Mouse (Mus musculus) hindbrain, embryonic 15.5 days (tissue): ENCODE measurements at regions not wholly inside any gene's neighbourhood (a gene's known extent, or its start where the extent isn't known, plus 50 kb on each side); places are given as distances from the start of the nearest gene placed in this dataset.

Experiments used
- ATAC-seq: fragments of 200-750 bp; cut with Nextera tagmentation; 2 replicates; pipeline ENCODE4 v1.8.0; 2017; ENCODE audit warnings: low read depth, moderate number of reproducible peaks, moderate TSS enrichment; ENCODE audit not compliant: low FRiP score
- H3K27ac ChIP-seq: fragments of 300-500 bp; sonication (generic); replicated peaks from 2 replicates; pipeline ENCODE4 v1.5.1; 2015; ENCODE audit warnings: mild to moderate bottlenecking, inconsistent platforms
- H3K27me3 ChIP-seq: fragments of 300-500 bp; sonication (generic); 2 replicates; pipeline ENCODE4 v1.6.1; 2015; ENCODE audit warnings: control low read depth, inconsistent platforms
- H3K36me3 ChIP-seq: fragments of 300-500 bp; sonication (generic); 2 replicates; pipeline ENCODE4 v1.6.1; 2015; ENCODE audit warnings: control low read depth, inconsistent platforms
- H3K4me1 ChIP-seq: fragments of 300-500 bp; sonication (generic); replicated peaks from 2 replicates; pipeline ENCODE4 v1.6.1; 2015; ENCODE audit warnings: control low read depth, inconsistent platforms
- H3K4me2 ChIP-seq: fragments of 300-500 bp; sonication (generic); 2 replicates; pipeline ENCODE4 v1.6.1; 2015; ENCODE audit warnings: moderate library complexity, mild to moderate bottlenecking, inconsistent platforms
- H3K4me3 ChIP-seq: fragments of 300-500 bp; sonication (generic); 2 replicates; pipeline ENCODE4 v1.5.1; 2015; ENCODE audit warnings: mild to moderate bottlenecking, inconsistent platforms
- H3K9ac ChIP-seq: fragments of 300-500 bp; sonication (generic); 2 replicates; pipeline ENCODE4 v1.6.1; 2015; ENCODE audit warnings: inconsistent platforms
- H3K9me3 ChIP-seq: fragments of 300-500 bp; sonication (generic); 2 replicates; pipeline ENCODE4 v1.6.1; 2016; ENCODE audit warnings: control low read depth, inconsistent platforms
- WGBS: fragments of 180-500 bp; shearing (Covaris S2); methylation state at CpG from one replicate; pipeline ENCODE4 v1.1.7; 2015; 5-methylcytosine and 5-hydroxymethylcytosine counted together

GRCm38 (mm10) chr6:17201916-17202636 is 78.9 kb upstream of the Cav2 start:
- Histone ChIP-seq H3K4me2 (no peak overlapping the region), H3K4me3 (no peak overlapping the region), H3K4me1 (0 out of 2 replicates have a peak, but pooled peaks cover 3% of the 10 kb centered on the region), H3K27ac (no peak overlapping the region), H3K9me3 (no peaks in the 10 kb centered on the region), H3K9ac (no peak overlapping the region), H3K27me3 (no peaks in the 10 kb centered on the region), H3K36me3 (no peaks in the 10 kb centered on the region)
- ATAC-seq, result no peak
- 87% methylated on average over 6 of the region's 6 CpGs for WGBS

DNA sequence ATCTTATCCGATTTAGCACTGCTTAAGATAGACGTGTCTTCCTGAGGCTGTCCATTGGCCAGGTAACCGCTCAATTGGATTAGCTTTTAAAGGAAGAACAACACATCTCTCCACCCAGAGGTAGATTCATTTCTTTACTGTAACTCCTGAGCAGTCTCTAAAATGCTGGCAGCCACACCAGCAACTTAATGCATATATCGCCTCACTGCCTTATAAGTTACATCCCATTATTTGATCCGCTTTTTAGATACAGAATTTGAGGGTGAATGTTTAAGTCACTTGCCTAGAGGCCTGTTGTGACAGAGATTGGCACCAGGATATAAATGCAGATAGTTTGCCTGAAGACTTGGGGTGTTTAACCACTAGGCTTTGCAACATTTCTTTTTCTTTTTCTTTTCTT is 77.7 kb upstream of the Cav2 start:
- H3K36me3 ChIP-seq, result no peaks in the 10 kb centered on the region
- no peaks in the 10 kb centered on the region for H3K27me3 ChIP-seq
- no peak for ATAC-seq
- H3K4me2 ChIP-seq, result no peak overlapping the region
- WGBS, result 96% methylated on average over 5 of the region's 5 CpGs
- no peak overlapping the region for H3K27ac ChIP-seq
- 0 out of 2 replicates have a peak, but pooled peaks cover 3% of the 10 kb centered on the region for H3K4me1 ChIP-seq
- no peak overlapping the region for H3K9ac ChIP-seq
- H3K4me3 ChIP-seq, result no peak overlapping the region
- H3K9me3 ChIP-seq, result no peaks in the 10 kb centered on the region

GRCm38 (mm10) chr6:17203900-17204686 is 76.9 kb upstream of the Cav2 start:
- Histone ChIP-seq H3K27ac (no peak overlapping the region), H3K27me3 (no peaks in the 10 kb centered on the region), H3K9me3 (no peaks in the 10 kb centered on the region), H3K4me2 (no peak overlapping the region), H3K36me3 (no peaks in the 10 kb centered on the region), H3K4me3 (no peak overlapping the region), H3K4me1 (0 out of 2 replicates have a peak, but pooled peaks cover 3% of the 10 kb centered on the region), H3K9ac (no peak overlapping the region)
- ATAC-seq, result no peak
- 54% methylated on average over 9 of the region's 9 CpGs for WGBS

GRCm38 (mm10) chr6:17206932-17207331 is 74.1 kb upstream of the Cav2 start:
- Histone ChIP-seq H3K27ac (no peak overlapping the region), H3K4me3 (no peak overlapping the region), H3K9me3 (no peaks in the 10 kb centered on the region), H3K4me1 (0 out of 2 replicates have a peak, but pooled peaks cover 3% of the 10 kb centered on the region), H3K27me3 (no peaks in the 10 kb centered on the region), H3K9ac (no peak overlapping the region), H3K4me2 (no peak overlapping the region), H3K36me3 (no peaks in the 10 kb centered on the region)
- WGBS, result 95% methylated on average over 3 of the region's 3 CpGs
- no peak for ATAC-seq

GRCm38 (mm10) chr6:17209792-17210191 is 71.2 kb upstream of the Cav2 start:
- ATAC-seq, result no peak
- WGBS, result 76% methylated on average over 4 of the region's 4 CpGs
- H3K4me3 ChIP-seq, result no peak overlapping the region
- no peak overlapping the region for H3K27ac ChIP-seq
- no peak overlapping the region for H3K4me2 ChIP-seq
- no peaks in the 10 kb centered on the region for H3K27me3 ChIP-seq
- no peaks in the 10 kb centered on the region for H3K9me3 ChIP-seq
- H3K4me1 ChIP-seq, result no peaks in the 10 kb centered on the region
- no peaks in the 10 kb centered on the region for H3K36me3 ChIP-seq
- H3K9ac ChIP-seq, result no peak overlapping the region

DNA sequence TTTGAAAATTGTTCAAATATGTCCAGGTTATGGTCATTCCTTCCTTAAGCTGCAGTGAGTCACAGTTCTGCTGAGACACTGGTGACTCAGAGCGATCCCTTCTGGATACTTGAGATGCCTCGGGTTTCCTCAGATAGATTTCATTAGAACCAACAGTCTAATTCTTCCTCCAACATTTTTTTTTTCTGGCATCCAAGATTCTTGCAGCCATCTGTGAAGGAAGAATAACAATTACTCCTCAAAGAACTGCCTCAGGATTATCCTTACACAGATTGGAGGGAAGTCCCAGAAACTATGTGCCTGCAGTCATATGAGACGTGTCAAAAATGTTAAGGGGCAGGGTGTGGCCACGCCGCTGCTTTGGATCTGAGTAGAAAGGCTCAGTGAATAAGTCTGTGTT is 69.6 kb upstream of the Cav2 start:
- no peak for ATAC-seq

GRCm38 (mm10) chr6:17214774-17215173 is 66.2 kb upstream of the Cav2 start:
- no peaks in the 10 kb centered on the region for H3K9me3 ChIP-seq
- WGBS, result 41% methylated on average over 9 of the region's 9 CpGs
- H3K4me1 ChIP-seq, result no peaks in the 10 kb centered on the region
- no peaks in the 10 kb centered on the region for H3K36me3 ChIP-seq
- H3K27me3 ChIP-seq, result no peaks in the 10 kb centered on the region
- H3K4me2 ChIP-seq, result no peak overlapping the region
- H3K4me3 ChIP-seq, result no peak overlapping the region
- H3K27ac ChIP-seq, result no peak overlapping the region
- no peak overlapping the region for H3K9ac ChIP-seq
- no peak for ATAC-seq

More for the DNA sequence above, 69.6 kb upstream of the Cav2 start:
- Histone ChIP-seq H3K4me2 (no peak overlapping the region), H3K36me3 (no peaks in the 10 kb centered on the region), H3K9ac (no peak overlapping the region), H3K9me3 (no peaks in the 10 kb centered on the region), H3K4me1 (no peaks in the 10 kb centered on the region), H3K27ac (no peak overlapping the region), H3K4me3 (no peak overlapping the region), H3K27me3 (no peaks in the 10 kb centered on the region)
- WGBS, result 70% methylated on average over 5 of the region's 5 CpGs

DNA sequence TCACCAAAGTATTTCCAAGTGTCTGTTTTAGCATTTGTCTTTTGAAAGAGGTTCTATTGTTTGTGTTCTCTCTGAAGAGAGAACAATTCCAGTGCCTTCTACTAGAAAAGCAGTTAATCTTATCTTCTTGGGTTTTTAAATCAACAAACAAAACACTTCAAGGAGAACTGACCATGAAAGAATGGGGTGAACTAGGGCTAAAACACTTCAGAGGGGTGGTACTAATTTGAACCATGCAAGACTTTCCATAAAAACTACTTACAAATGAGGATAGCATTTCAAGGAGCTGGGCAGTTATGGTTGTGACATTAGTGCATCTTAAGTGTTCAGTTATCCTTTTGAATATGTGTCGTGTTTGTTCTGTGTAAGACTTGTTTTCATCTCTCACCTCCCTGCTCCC is 64.5 kb upstream of the Cav2 start:
- no peak for ATAC-seq
- no peak overlapping the region for H3K4me3 ChIP-seq
- no peaks in the 10 kb centered on the region for H3K4me1 ChIP-seq
- H3K9me3 ChIP-seq, result no peaks in the 10 kb centered on the region
- H3K4me2 ChIP-seq, result no peak overlapping the region
- WGBS, result 75% methylated on average over 1 of the region's 1 CpGs
- H3K36me3 ChIP-seq, result no peaks in the 10 kb centered on the region
- H3K9ac ChIP-seq, result no peak overlapping the region
- no peak overlapping the region for H3K27ac ChIP-seq
- no peaks in the 10 kb centered on the region for H3K27me3 ChIP-seq

- no peaks in the 10 kb centered on the region for H3K36me3 ChIP-seq
- H3K4me2 ChIP-seq, result no peak overlapping the region
- ATAC-seq, result no peak
- H3K27ac ChIP-seq, result no peak overlapping the region
- no peak overlapping the region for H3K9ac ChIP-seq
- no peaks in the 10 kb centered on the region for H3K9me3 ChIP-seq
- H3K27me3 ChIP-seq, result no peaks in the 10 kb centered on the region
- 80% methylated on average over 2 of the region's 2 CpGs for WGBS
- no peaks in the 10 kb centered on the region for H3K4me1 ChIP-seq
- no peak overlapping the region for H3K4me3 ChIP-seq
Observed at GRCm38 (mm10) chr6:17223744-17224143, 57.2 kb upstream of the Cav2 start.

DNA sequence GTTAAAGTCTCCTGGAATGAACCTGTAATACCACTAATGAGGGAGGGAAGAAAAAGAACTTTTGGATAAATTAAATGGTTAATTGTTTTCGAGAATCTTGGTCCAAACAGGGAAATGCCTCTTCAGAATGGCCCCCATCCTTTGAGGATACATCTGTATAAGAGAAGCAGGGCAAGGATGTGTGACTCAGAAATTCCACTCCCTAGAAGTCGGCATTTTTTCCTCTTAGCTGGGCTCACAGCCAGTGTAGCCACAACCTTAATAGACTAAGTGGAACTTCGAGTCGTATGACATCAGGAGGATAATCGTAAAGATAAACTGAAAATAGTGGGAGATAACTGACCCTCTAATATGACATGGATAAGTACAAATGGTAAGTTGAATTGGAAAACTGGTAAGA is 56.1 kb upstream of the Cav2 start:
- Histone ChIP-seq H3K9me3 (no peaks in the 10 kb centered on the region), H3K4me3 (no peak overlapping the region), H3K27me3 (no peaks in the 10 kb centered on the region), H3K4me1 (no peaks in the 10 kb centered on the region), H3K27ac (no peak overlapping the region), H3K9ac (no peak overlapping the region), H3K4me2 (no peak overlapping the region), H3K36me3 (no peaks in the 10 kb centered on the region)
- 86% methylated on average over 5 of the region's 5 CpGs for WGBS
- ATAC-seq, result no peak

DNA sequence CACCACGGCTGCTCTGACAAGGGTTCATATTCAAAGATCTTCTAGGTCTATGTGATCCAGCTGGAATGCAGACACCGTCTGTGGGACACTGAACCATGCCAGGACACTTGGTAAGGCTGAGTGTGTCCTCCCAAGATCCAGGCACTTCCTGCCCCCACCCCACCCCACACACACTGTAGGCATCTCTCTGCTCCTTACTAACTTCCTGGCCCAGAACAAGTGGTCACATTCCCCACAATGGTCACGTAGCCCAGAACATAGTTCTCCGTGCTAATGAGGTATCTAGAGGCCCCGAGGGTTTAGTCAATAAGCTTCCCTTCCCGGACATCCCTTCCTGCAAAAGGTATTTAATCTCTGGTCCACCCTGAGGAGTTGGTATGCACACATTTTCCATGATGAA is 54.5 kb upstream of the Cav2 start:
- 88% methylated on average over 6 of the region's 6 CpGs for WGBS

More for the DNA sequence above, 54.5 kb upstream of the Cav2 start:
- H3K9me3 ChIP-seq, result no peaks in the 10 kb centered on the region
- H3K9ac ChIP-seq, result no peak overlapping the region
- no peak overlapping the region for H3K27ac ChIP-seq
- no peak overlapping the region for H3K4me3 ChIP-seq
- ATAC-seq, result no peak
- H3K36me3 ChIP-seq, result no peaks in the 10 kb centered on the region
- H3K4me2 ChIP-seq, result no peak overlapping the region
- no peaks in the 10 kb centered on the region for H3K27me3 ChIP-seq
- H3K4me1 ChIP-seq, result no peaks in the 10 kb centered on the region
